Mouse (Mus musculus): ENCODE results near the gene Fbxo2. TPM values are rescaled to one million over a fixed set of nuclear protein-coding genes. Genes with fewer than 3 reads are reported as not detected.

Gene Fbxo2
- polyA plus RNA-seq (2014; fragmentation: Illumina TruSeq; extraction: RNeasy Lipid Tissue Mini Kit (QIAGEN cat#74804); ENCODE audit: low read depth, low replicate concordance) = 1.4 TPM

GRCm38 (mm10) chr4:148160436-148161390, at the start of gene Fbxo2, which contains the start of gene Fbxo44:
Gene Fbxo2, plus strand, starts transcription at chr4:148160621.
Gene Fbxo44, minus strand, starts transcription at chr4:148160482.

GRCm38 (mm10) chr4:148130133-148130532, 30.3 kb upstream of the Fbxo2 start, which contains the start of gene Mad2l2:
Gene Mad2l2, plus strand, starts transcription at chr4:148130384.

GRCm38 (mm10) chr4:148130561-148131413, 29.6 kb upstream of the Fbxo2 start, which contains the start of gene Draxin:
Gene Draxin, minus strand, starts transcription at chr4:148130698.

GRCm38 (mm10) chr4:148151267-148152168, 8.9 kb upstream of the Fbxo2 start, which contains the start of gene Fbxo6:
Gene Fbxo6, minus strand, starts transcription at chr4:148152140.

Other genes starting within 250 kb of the Fbxo2 start
- 41.0 TPM for gene Plod1, start 223.9 kb upstream of the Fbxo2 start, polyA plus RNA-seq (2014; fragmentation: Illumina TruSeq; extraction: RNeasy Lipid Tissue Mini Kit (QIAGEN cat#74804); ENCODE audit: low read depth, low replicate concordance)
- 34.5 TPM for gene 2510039O18Rik, start 219.7 kb upstream of the Fbxo2 start, polyA plus RNA-seq (2014; fragmentation: Illumina TruSeq; extraction: RNeasy Lipid Tissue Mini Kit (QIAGEN cat#74804); ENCODE audit: low read depth, low replicate concordance)
- not detected for gene Nppb, start 174.8 kb upstream of the Fbxo2 start, polyA plus RNA-seq (2014; fragmentation: Illumina TruSeq; extraction: RNeasy Lipid Tissue Mini Kit (QIAGEN cat#74804); ENCODE audit: low read depth, low replicate concordance)
- gene Nppa, start 159.9 kb upstream of the Fbxo2 start, polyA plus RNA-seq (2014; fragmentation: Illumina TruSeq; extraction: RNeasy Lipid Tissue Mini Kit (QIAGEN cat#74804); ENCODE audit: low read depth, low replicate concordance) = not detected
- 10.7 TPM for gene Clcn6, start 121.8 kb upstream of the Fbxo2 start, polyA plus RNA-seq (2014; fragmentation: Illumina TruSeq; extraction: RNeasy Lipid Tissue Mini Kit (QIAGEN cat#74804); ENCODE audit: low read depth, low replicate concordance)
- gene Mthfr, start 121.5 kb upstream of the Fbxo2 start, polyA plus RNA-seq (2014; fragmentation: Illumina TruSeq; extraction: RNeasy Lipid Tissue Mini Kit (QIAGEN cat#74804); ENCODE audit: low read depth, low replicate concordance) = 38.7 TPM
- gene Agtrap, start 72.6 kb upstream of the Fbxo2 start, polyA plus RNA-seq (2014; fragmentation: Illumina TruSeq; extraction: RNeasy Lipid Tissue Mini Kit (QIAGEN cat#74804); ENCODE audit: low read depth, low replicate concordance) = 29.2 TPM
- gene Mad2l2, start 30.2 kb upstream of the Fbxo2 start, polyA plus RNA-seq (2014; fragmentation: Illumina TruSeq; extraction: RNeasy Lipid Tissue Mini Kit (QIAGEN cat#74804); ENCODE audit: low read depth, low replicate concordance) = 23.9 TPM
- not detected for gene Draxin, start 29.9 kb upstream of the Fbxo2 start, polyA plus RNA-seq (2014; fragmentation: Illumina TruSeq; extraction: RNeasy Lipid Tissue Mini Kit (QIAGEN cat#74804); ENCODE audit: low read depth, low replicate concordance)
- 40.1 TPM for gene Fbxo6, start 8.5 kb upstream of the Fbxo2 start, polyA plus RNA-seq (2014; fragmentation: Illumina TruSeq; extraction: RNeasy Lipid Tissue Mini Kit (QIAGEN cat#74804); ENCODE audit: low read depth, low replicate concordance)
- gene Fbxo44, start 139 bp upstream of the Fbxo2 start, polyA plus RNA-seq (2014; fragmentation: Illumina TruSeq; extraction: RNeasy Lipid Tissue Mini Kit (QIAGEN cat#74804); ENCODE audit: low read depth, low replicate concordance) = 15.2 TPM
- gene Disp3, start 127.3 kb downstream of the Fbxo2 start, polyA plus RNA-seq (2014; fragmentation: Illumina TruSeq; extraction: RNeasy Lipid Tissue Mini Kit (QIAGEN cat#74804); ENCODE audit: low read depth, low replicate concordance) = 0.21 TPM

Measured in adipose tissue, adult 10 weeks (tissue).